Mouse (Mus musculus): ENCODE measurements around the gene Dbndd2.

DNA sequence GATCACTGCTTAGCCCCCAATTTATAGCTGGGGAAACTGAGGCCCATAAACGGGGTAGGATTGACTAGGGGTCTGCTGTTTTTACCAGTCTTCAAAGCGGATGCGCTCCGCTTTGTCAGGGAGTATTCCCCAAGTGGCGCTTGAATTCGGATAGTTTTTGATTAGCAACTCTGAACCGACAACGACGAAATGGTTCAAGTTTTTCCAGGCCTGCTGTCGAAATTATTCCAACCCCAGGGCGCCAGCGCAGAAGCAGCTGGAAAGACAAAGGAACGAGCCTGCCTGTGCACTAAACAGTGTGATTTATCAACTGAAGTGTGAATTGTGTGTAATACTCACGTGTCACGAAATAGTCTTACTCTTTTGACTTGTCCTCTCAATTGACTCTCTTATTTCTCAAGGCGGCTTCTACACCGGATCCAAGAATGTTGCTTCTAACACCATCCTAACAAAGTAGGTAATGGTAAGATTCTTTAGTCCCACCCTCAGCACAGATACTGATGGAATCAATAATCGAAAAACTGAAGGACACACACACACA is 42.4 kb upstream of the Dbndd2 start, which contains the start of gene Sdc4:
- no peak for TF ChIP-seq EP300 (IDR thresholded peaks at IDR 0.05; ENCODE audit: low read depth)
- no peak for TF ChIP-seq CTCF (IDR thresholded peaks at IDR 0.05; ENCODE audit: low read depth)

Data from liver, embryonic 14.5 days (tissue).